Mouse (Mus musculus): ENCODE results near the gene Cldnd1. TPM values are rescaled to one million over a fixed set of nuclear protein-coding genes. Genes with fewer than 3 reads are reported as not detected.
A peak's percentile ranks its signal among the peaks of the same experiment; 100 is the strongest.

The Cldnd1 gene
- polyA plus RNA-seq, 1 experiment from 2014 or later = 134 TPM

- Histone ChIP-seq H3K27me3 (replicated peaks; ENCODE audit: control insufficient read depth, insufficient read depth, low read length) (no peaks in the 10 kb centered on the region), H3K4me3 (ENCODE audit: low read depth, low read length) (no peak overlapping the region), H3K9ac (ENCODE audit: low read depth, low read length) (no peak overlapping the region), H3K9me3 (ENCODE audit: control insufficient read depth, low read length) (no peaks in the 10 kb centered on the region), H3K4me1 (ENCODE audit: control insufficient read depth, insufficient read depth, low read length) (no peaks in the 10 kb centered on the region), H3K27ac (replicated peaks; ENCODE audit: low read depth, low read length) (no peak overlapping the region), H3K4me2 (ENCODE audit: low read depth, low read length) (no peak overlapping the region), H3K36me3 (ENCODE audit: control insufficient read depth, insufficient read depth, low read length) (no peaks in the 10 kb centered on the region)
- ATAC-seq (ENCODE audit: low read depth) (no peak), DNase-seq (ENCODE audit: low spot score) (no peak)
- WGBS = 72% methylated on average over 5 of the region's 5 CpGs
Observed at GRCm38 (mm10) chr16:58689555-58690169, 38.0 kb upstream of the Cldnd1 start.

GRCm38 (mm10) chr16:58690322-58690732 is 37.4 kb upstream of the Cldnd1 start:
- H3K4me3 ChIP-seq (ENCODE audit: low read depth, low read length) = no peak overlapping the region
- no peaks in the 10 kb centered on the region for H3K9me3 ChIP-seq (ENCODE audit: control insufficient read depth, low read length)
- H3K36me3 ChIP-seq (ENCODE audit: control insufficient read depth, insufficient read depth, low read length) = no peaks in the 10 kb centered on the region
- no peaks in the 10 kb centered on the region for H3K27me3 ChIP-seq (replicated peaks; ENCODE audit: control insufficient read depth, insufficient read depth, low read length)
- H3K9ac ChIP-seq (ENCODE audit: low read depth, low read length) = no peak overlapping the region
- no peak overlapping the region for H3K4me2 ChIP-seq (ENCODE audit: low read depth, low read length)
- 81% methylated on average over 5 of the region's 5 CpGs for WGBS
- no peak for DNase-seq (ENCODE audit: low spot score)
- H3K27ac ChIP-seq (replicated peaks; ENCODE audit: low read depth, low read length) = no peak overlapping the region
- no peaks in the 10 kb centered on the region for H3K4me1 ChIP-seq (ENCODE audit: control insufficient read depth, insufficient read depth, low read length)
- ATAC-seq (ENCODE audit: low read depth) = no peak

- ATAC-seq (ENCODE audit: low read depth) = no peak
Observed at GRCm38 (mm10) chr16:58694091-58694490, 33.6 kb upstream of the Cldnd1 start.

GRCm38 (mm10) chr16:58696796-58697195 is 30.9 kb upstream of the Cldnd1 start:
- WGBS = 85% methylated on average over 3 of the region's 3 CpGs
- H3K9me3 ChIP-seq (ENCODE audit: control insufficient read depth, low read length) = no peaks in the 10 kb centered on the region
- no peaks in the 10 kb centered on the region for H3K36me3 ChIP-seq (ENCODE audit: control insufficient read depth, insufficient read depth, low read length)
- no peak overlapping the region for H3K4me3 ChIP-seq (ENCODE audit: low read depth, low read length)
- ATAC-seq (ENCODE audit: low read depth) (no peak), DNase-seq (ENCODE audit: low spot score) (no peak)
- no peaks in the 10 kb centered on the region for H3K4me1 ChIP-seq (ENCODE audit: control insufficient read depth, insufficient read depth, low read length)
- H3K4me2 ChIP-seq (ENCODE audit: low read depth, low read length) = no peak overlapping the region
- no peak overlapping the region for H3K9ac ChIP-seq (ENCODE audit: low read depth, low read length)
- no peak overlapping the region for H3K27ac ChIP-seq (replicated peaks; ENCODE audit: low read depth, low read length)
- no peaks in the 10 kb centered on the region for H3K27me3 ChIP-seq (replicated peaks; ENCODE audit: control insufficient read depth, insufficient read depth, low read length)

More at GRCm38 (mm10) chr16:58694091-58694490, 33.6 kb upstream of the Cldnd1 start:
- Histone ChIP-seq H3K4me1 (ENCODE audit: control insufficient read depth, insufficient read depth, low read length) (no peaks in the 10 kb centered on the region), H3K27ac (replicated peaks; ENCODE audit: low read depth, low read length) (no peak overlapping the region), H3K36me3 (ENCODE audit: control insufficient read depth, insufficient read depth, low read length) (no peaks in the 10 kb centered on the region), H3K9ac (ENCODE audit: low read depth, low read length) (no peak overlapping the region), H3K4me3 (ENCODE audit: low read depth, low read length) (no peak overlapping the region), H3K9me3 (ENCODE audit: control insufficient read depth, low read length) (no peaks in the 10 kb centered on the region), H3K4me2 (ENCODE audit: low read depth, low read length) (no peak overlapping the region), H3K27me3 (replicated peaks; ENCODE audit: control insufficient read depth, insufficient read depth, low read length) (no peaks in the 10 kb centered on the region)
- DNase-seq (ENCODE audit: low spot score) = no peak
- 88% methylated on average over 5 of the region's 5 CpGs for WGBS

- Histone ChIP-seq H3K27me3 (replicated peaks; ENCODE audit: control insufficient read depth, insufficient read depth, low read length) (no peaks in the 10 kb centered on the region), H3K4me2 (ENCODE audit: low read depth, low read length) (no peak overlapping the region), H3K36me3 (ENCODE audit: control insufficient read depth, insufficient read depth, low read length) (no peaks in the 10 kb centered on the region), H3K4me3 (ENCODE audit: low read depth, low read length) (no peak overlapping the region), H3K9me3 (ENCODE audit: control insufficient read depth, low read length) (no peaks in the 10 kb centered on the region), H3K4me1 (ENCODE audit: control insufficient read depth, insufficient read depth, low read length) (no peaks in the 10 kb centered on the region), H3K9ac (ENCODE audit: low read depth, low read length) (no peak overlapping the region), H3K27ac (replicated peaks; ENCODE audit: low read depth, low read length) (no peak overlapping the region)
- WGBS = 95% methylated on average over 1 of the region's 1 CpGs
- ATAC-seq (ENCODE audit: low read depth) (no peak), DNase-seq (ENCODE audit: low spot score) (no peak)
Observed at GRCm38 (mm10) chr16:58697261-58697660, 30.4 kb upstream of the Cldnd1 start.

GRCm38 (mm10) chr16:58700174-58700573 is 27.5 kb upstream of the Cldnd1 start:
- no peaks in the 10 kb centered on the region for H3K4me1 ChIP-seq (ENCODE audit: control insufficient read depth, insufficient read depth, low read length)
- no peaks in the 10 kb centered on the region for H3K27me3 ChIP-seq (replicated peaks; ENCODE audit: control insufficient read depth, insufficient read depth, low read length)
- no peak for DNase-seq (ENCODE audit: low spot score)
- no peak overlapping the region for H3K4me2 ChIP-seq (ENCODE audit: low read depth, low read length)
- no peaks in the 10 kb centered on the region for H3K36me3 ChIP-seq (ENCODE audit: control insufficient read depth, insufficient read depth, low read length)
- no peak overlapping the region for H3K9ac ChIP-seq (ENCODE audit: low read depth, low read length)
- no peaks in the 10 kb centered on the region for H3K9me3 ChIP-seq (ENCODE audit: control insufficient read depth, low read length)
- ATAC-seq (ENCODE audit: low read depth) = no peak
- H3K4me3 ChIP-seq (ENCODE audit: low read depth, low read length) = no peak overlapping the region
- 81% methylated on average over 6 of the region's 6 CpGs for WGBS
- no peak overlapping the region for H3K27ac ChIP-seq (replicated peaks; ENCODE audit: low read depth, low read length)

GRCm38 (mm10) chr16:58700816-58701424 is 26.8 kb upstream of the Cldnd1 start:
- 81% methylated on average over 12 of the region's 12 CpGs for WGBS
- no peak for ATAC-seq (ENCODE audit: low read depth)
- DNase-seq (ENCODE audit: low spot score) = no peak

GRCm38 (mm10) chr16:58701779-58702178 is 25.9 kb upstream of the Cldnd1 start:
- no peak overlapping the region for H3K4me3 ChIP-seq (ENCODE audit: low read depth, low read length)
- H3K9me3 ChIP-seq (ENCODE audit: control insufficient read depth, low read length) = no peaks in the 10 kb centered on the region
- 32% methylated on average over 6 of the region's 6 CpGs for WGBS
- no peaks in the 10 kb centered on the region for H3K4me1 ChIP-seq (ENCODE audit: control insufficient read depth, insufficient read depth, low read length)
- no peaks in the 10 kb centered on the region for H3K36me3 ChIP-seq (ENCODE audit: control insufficient read depth, insufficient read depth, low read length)
- no peak overlapping the region for H3K4me2 ChIP-seq (ENCODE audit: low read depth, low read length)
- no peaks in the 10 kb centered on the region for H3K27me3 ChIP-seq (replicated peaks; ENCODE audit: control insufficient read depth, insufficient read depth, low read length)
- no peak for DNase-seq (ENCODE audit: low spot score)
- ATAC-seq (ENCODE audit: low read depth) = peak; percentile 41; the same call in 1 of the 2 replicates
- H3K27ac ChIP-seq (replicated peaks; ENCODE audit: low read depth, low read length) = no peak overlapping the region
- H3K9ac ChIP-seq (ENCODE audit: low read depth, low read length) = no peak overlapping the region

More at GRCm38 (mm10) chr16:58700816-58701424, 26.8 kb upstream of the Cldnd1 start:
- Histone ChIP-seq H3K4me1 (ENCODE audit: control insufficient read depth, insufficient read depth, low read length) (no peaks in the 10 kb centered on the region), H3K27me3 (replicated peaks; ENCODE audit: control insufficient read depth, insufficient read depth, low read length) (no peaks in the 10 kb centered on the region), H3K9me3 (ENCODE audit: control insufficient read depth, low read length) (no peaks in the 10 kb centered on the region), H3K4me3 (ENCODE audit: low read depth, low read length) (no peak overlapping the region), H3K36me3 (ENCODE audit: control insufficient read depth, insufficient read depth, low read length) (no peaks in the 10 kb centered on the region), H3K4me2 (ENCODE audit: low read depth, low read length) (no peak overlapping the region), H3K27ac (replicated peaks; ENCODE audit: low read depth, low read length) (no peak overlapping the region), H3K9ac (ENCODE audit: low read depth, low read length) (no peak overlapping the region)
